Mouse (Mus musculus): Measurements from ENCODE around the gene Arl5c. TPM values are rescaled to one million over a fixed set of nuclear protein-coding genes. Genes with fewer than 3 reads are reported as not detected.

Arl5c gene
- polyA plus RNA-seq, 1 experiment: not detected

DNA sequence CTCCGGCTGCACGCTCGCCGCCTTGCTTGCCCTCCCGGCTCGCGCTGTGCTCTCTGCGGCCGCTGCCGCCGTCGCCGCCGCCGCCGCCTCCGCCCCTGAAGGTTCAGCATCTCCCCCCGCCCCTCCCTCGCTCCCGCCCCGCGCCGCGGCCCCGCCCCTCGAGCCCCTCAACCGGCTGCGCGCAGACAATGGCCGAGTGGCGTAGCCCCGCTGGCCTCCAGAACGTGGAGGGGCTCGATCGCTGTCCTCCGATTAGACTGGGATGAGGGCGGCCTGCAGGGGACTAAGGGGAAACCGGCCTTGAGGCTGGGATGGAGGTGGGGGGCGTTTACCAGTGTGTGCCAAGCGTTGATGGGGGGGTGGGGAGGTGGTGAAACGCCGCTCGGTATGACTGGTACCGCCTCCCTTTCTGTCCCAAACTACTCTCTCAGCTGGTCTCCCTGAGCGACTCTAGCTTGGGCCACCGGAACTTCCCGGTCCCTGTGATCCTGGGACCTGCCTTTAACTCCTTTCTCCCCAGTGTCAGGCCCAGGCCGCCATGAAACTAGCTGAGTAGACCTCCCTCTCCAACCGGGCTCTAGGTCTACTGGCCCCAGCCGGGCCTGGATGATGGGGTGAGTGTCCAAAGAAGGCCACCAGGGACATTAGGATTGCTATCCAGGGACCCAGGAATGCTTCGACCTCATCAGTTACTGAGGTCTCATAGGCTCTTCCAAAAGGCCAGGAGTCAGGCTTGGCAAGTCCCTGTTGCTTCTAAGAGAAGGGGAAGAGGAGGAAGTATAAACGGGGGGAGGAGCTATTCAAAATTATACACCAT is 26.8 kb upstream of the Arl5c start, which contains the start of gene Cacnb1:
Gene Cacnb1 (minus strand): TSS at position 480 of the 817 bp plus-strand sequence.
- no peak for TF ChIP-seq GATA1 (IDR thresholded peaks at IDR 0.05; ENCODE audit: low read length)

DNA sequence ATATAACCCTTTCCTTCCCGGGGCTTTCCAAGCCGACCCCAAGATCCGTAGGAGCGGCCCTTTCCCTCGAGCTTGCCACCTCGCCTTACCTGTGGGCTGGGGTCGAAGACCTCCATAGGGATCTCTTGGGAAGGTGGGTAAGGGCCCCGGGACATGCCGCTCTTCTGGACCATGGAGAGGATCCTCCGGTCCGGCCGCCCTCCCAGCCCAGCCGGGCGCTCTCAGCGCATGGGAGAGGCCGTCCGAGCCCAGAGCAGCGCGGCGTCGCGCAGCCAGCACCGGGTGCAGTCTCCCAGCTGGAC is 26.2 kb upstream of the Arl5c start:
- no peak for TF ChIP-seq GATA1 (IDR thresholded peaks at IDR 0.05; ENCODE audit: low read length)

- no peak for TF ChIP-seq GATA1 (IDR thresholded peaks at IDR 0.05; ENCODE audit: low read length)
These were observed 25.7 kb upstream of the Arl5c start for GRCm38 (mm10) chr11:98021565-98022252.

DNA sequence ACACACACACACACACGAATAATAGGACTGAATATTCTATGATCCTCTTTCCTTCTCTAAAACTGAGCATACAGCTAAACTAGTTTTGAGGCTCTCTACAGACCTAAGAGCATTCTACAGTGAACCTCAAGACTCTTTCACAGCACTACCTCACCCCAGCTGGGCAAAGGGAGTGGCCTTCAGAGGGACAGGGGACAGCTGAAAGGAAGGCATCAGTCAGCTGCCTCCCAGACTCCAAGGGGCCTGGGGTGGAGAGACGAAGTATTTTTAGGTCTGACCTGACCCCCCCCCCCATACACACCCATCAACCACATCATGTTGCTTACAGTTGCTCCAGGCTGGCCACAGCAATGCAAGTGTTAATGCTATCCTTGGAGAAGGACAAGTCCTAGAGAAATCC is 25.1 kb upstream of the Arl5c start:
- no peak for TF ChIP-seq GATA1 (IDR thresholded peaks at IDR 0.05; ENCODE audit: low read length)

DNA sequence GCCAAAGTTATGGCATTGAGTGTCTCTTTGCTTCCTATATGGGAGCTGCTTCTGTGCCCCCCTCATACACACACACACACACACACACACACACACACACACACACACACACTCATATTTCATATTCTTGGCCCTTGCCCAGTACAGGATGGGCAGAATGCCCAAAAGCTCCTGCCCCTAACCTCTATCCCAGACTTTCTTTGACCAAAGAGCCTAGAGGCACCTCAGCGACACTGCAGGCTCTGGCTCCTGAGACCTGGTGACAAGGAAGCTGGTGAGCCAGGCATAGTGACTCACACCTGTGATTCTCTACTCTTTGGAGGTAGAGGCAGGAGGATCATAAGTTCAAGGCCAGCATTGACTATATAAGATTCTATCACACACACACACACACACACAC is 24.7 kb upstream of the Arl5c start:
- no peak for TF ChIP-seq GATA1 (IDR thresholded peaks at IDR 0.05; ENCODE audit: low read length)

GRCm38 (mm10) chr11:98019883-98020610 is 24.1 kb upstream of the Arl5c start:
- no peak for TF ChIP-seq GATA1 (IDR thresholded peaks at IDR 0.05; ENCODE audit: low read length)

- TF ChIP-seq GATA1 (IDR thresholded peaks at IDR 0.05; ENCODE audit: low read length): no peak
These were observed 23.1 kb upstream of the Arl5c start for GRCm38 (mm10) chr11:98018858-98019641.

- no peak for TF ChIP-seq GATA1 (IDR thresholded peaks at IDR 0.05; ENCODE audit: low read length)
These were observed 22.2 kb upstream of the Arl5c start for GRCm38 (mm10) chr11:98018222-98018621.

GRCm38 (mm10) chr11:98016824-98017223 is 20.8 kb upstream of the Arl5c start:
- no peak for TF ChIP-seq GATA1 (IDR thresholded peaks at IDR 0.05; ENCODE audit: low read length)

GRCm38 (mm10) chr11:98016177-98016576 is 20.2 kb upstream of the Arl5c start:
- no peak for TF ChIP-seq GATA1 (IDR thresholded peaks at IDR 0.05; ENCODE audit: low read length)

GRCm38 (mm10) chr11:98012831-98013230 is 16.9 kb upstream of the Arl5c start:
- no peak for TF ChIP-seq GATA1 (IDR thresholded peaks at IDR 0.05; ENCODE audit: low read length)

DNA sequence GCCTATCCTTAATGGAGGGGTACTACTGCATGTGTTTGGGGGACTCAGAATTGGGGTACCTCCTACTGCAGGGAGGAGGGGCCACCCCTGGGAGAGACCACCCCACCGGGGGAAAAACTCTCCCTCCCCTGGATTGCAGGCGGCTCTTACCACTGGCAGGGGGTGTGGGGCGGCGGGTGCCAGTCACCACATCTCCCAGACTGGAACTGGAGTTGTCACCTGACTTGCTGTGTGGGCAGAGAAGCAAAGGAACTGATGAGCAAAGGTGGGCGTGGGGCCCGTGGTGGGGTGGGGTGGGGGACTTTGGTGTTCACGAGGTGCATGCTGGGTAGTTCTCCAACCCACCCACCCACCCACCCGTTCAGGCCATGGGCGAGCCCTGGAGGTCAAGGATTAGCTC is 15.7 kb upstream of the Arl5c start:
- no peak for TF ChIP-seq GATA1 (IDR thresholded peaks at IDR 0.05; ENCODE audit: low read length)

- TF ChIP-seq GATA1 (IDR thresholded peaks at IDR 0.05; ENCODE audit: low read length): no peak
These were observed 12.1 kb upstream of the Arl5c start for GRCm38 (mm10) chr11:98008087-98008486.

GRCm38 (mm10) chr11:98005686-98006085 is 9.7 kb upstream of the Arl5c start:
- no peak for TF ChIP-seq GATA1 (IDR thresholded peaks at IDR 0.05; ENCODE audit: low read length)

DNA sequence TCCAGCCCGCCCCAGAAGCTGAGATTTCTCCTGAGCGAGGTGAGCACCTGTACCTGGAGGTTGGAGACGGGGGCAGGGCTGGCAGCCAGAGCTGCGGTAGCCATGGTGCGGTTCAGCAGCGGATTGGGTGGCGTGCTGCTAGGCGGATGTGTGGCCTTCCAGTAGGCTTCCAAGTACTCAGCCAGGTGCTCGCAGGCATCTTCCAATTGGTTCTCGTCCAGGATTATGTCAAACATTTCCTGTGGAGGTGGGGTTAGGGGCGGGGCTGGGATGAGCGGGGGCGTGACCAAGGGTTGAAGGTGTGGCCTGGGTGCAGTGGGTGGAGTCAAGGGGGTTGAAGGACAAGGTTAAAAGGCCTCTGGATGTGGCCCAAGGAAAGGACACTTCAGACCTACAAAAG is 9.1 kb upstream of the Arl5c start:
- TF ChIP-seq GATA1 (IDR thresholded peaks at IDR 0.05; ENCODE audit: low read length): no peak

DNA sequence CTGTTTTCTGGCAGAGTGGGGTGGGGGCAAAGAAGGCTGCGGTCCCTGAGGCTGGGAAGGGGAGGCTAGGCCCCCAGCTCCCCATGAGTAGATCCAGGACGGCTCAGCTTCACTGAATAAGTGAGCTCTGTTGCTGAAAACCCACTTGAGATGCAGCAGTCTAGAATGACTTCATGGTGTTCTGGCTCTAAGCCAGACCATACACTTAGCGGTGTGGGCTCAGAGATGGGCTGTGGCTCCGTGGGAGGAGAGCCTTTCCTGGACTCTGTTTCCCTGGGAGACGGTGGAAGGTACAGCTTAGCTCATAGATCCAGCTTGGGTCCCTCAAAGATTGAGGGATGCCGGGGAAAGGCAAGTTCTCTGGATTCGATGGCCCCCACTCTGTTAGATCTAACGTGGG is 8.2 kb upstream of the Arl5c start:
- TF ChIP-seq GATA1 (IDR thresholded peaks at IDR 0.05; ENCODE audit: low read length): no peak

All from G1E-ER4 (cell line).